Mouse (Mus musculus) R1 (cell line): Measurements from ENCODE around the gene Tspan11.

ENCODE experiments used
- DNase-seq: peaks from one replicate; pipeline ENCODE4 v3.0.0-alpha.2; 2018; ENCODE audit warnings: low read depth, low spot score

Tspan11 gene

DNA sequence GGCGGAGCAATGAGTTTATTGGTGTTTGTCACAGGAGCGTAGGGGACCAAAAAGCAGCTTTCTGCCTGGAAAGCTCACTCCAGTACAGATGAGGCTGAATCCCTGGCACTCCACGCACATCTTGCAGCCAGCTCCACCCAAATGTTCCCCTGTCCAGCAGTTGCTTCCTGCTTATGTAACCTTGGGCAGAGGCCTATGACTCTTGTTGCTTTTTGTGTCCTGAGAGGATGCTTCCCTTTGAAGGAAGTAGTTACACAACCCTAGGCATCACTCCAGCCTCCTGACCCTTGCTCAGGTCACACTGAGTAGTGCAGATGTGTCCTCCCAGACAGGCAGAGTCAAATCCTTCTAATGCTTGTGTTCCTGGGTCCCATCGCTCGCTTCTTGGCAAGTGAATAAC is 46.5 kb downstream of the Tspan11 start:
- no peak for DNase-seq

DNA sequence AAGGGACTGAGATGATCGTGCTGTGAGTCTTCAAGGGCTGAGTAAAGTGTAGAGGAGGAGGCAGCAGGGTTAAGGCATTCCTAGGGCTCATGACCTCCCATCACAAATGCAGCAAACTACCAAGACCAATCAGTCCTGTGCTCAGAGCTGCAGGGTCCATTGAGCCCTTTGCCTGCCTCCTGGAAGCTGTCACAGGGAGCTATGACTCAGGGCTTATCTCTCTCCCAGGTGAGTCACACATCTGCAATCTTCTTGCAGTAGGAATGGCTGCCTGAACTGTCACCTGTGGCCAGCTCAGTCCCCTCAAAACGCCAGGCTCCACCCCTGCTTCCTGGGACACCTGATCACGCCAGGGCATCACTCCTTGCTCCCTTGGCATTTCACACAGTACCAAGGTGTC is 47.7 kb downstream of the Tspan11 start:
- DNase-seq: no peak

DNA sequence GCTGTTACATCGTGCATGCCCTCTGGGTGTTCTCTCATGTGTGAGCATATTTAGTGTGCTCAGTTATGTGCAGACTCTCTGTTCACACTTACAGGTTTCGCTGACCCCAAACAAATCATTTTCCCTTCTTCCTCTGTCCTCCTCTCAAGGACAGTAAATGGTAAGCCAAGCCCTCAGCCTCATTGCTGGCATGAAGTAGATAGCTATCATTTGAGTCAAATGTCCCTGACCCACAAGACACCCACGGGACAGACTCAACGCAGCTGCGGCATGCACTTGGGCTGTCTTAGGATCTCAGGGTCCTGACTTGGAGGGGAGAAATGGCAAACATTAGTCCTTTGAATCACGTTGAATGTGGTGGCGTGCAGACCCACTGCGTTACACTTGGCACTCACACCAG is 55.0 kb downstream of the Tspan11 start:
- DNase-seq: no peak

DNA sequence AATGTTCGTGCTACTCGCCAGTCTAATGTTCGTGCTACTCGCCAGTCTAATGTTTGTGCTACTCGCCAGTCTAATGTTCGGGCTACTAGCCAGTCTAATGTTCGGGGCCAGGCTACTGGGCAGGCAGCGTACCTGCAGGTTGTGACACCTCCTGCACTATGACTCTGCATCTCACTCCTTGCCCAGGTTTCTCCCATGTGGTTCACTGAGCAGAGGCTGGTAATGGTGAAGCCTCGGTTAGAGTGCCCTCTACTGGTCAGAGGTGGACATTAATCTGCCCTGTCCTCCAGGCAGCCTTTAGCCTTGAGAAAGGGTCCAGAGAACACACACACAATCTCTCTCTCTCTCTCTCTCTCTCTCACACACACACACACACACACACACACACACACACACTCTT is 58.3 kb downstream of the Tspan11 start:
- DNase-seq: peak; percentile 79

DNA sequence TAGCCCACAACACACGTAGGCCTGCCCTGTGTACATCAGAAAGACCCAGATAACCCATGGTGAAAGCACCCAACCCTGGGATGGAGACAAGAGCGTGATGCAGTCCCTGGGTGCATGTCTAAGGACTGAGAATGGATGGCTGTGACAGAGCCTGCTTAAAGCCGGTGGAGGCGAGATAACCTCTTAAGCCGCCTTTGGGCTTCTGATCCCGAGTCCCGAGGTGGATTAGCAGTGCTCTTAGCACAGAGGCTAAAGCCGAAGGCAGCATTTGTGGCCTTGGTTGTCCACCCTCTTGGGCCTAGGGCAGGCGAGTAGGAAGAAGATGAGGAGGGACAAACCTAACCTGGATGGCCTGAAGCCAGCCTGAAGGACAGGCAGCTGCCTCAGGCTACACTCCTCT is 61.3 kb downstream of the Tspan11 start:
- no peak for DNase-seq

DNA sequence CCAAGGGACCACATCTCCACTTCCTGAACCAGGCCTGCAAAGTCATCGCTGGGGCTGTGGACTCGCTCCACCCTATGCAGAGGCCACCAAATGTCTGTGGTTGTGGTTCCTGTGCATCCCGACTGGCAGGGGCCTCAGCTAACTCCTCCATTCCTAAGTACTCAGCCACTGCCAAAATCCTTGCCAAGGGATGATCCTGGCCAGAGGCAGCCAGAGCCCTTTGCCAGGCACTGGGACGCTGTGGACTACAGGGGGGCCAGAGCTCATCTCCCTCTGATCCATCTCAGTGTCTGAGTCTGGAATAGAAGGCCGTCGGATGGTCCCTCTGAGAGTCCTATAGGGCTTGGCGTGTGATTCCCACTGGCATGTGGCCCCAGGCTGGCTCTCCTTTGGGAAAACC is 62.5 kb downstream of the Tspan11 start:
- DNase-seq: no peak

DNA sequence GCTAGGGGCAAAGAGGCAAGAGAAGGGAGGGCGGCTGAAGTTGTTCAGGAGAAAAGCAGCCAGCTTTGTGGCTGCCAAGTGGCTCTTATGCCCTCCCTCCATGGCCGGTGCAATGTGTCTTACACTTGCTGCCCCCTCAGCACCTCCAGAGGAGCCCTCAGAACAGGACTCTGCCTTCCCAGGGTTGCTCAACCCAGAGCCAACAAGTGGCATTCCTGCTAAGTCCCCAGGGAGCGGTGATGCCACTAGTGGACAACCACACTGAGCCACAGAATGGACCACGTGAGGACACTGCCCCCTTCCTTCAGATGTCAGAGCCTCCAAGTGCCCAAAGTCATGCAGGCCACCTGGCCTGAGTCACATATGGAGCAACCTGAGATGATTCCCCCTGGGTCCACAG is 65.7 kb downstream of the Tspan11 start:
- DNase-seq: no peak

DNA sequence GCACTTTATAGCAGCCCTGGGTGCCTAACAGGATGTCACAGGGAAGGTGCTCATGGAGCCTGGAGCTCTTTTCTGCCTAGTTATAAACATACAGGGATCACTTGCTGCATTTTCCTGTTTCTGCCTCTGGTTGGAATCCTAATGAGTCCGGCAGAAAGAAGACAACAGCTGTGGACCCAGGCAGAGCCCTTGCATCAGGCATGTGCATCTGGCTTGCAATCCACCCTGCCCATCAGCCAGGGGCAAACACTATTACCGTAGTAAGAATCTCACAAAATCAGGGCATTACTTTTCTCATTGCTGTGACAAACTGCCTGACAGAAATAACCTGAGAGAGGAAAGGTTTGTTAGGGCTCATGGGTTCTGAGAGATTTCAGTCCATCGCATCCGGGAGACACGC is 68.8 kb downstream of the Tspan11 start:
- no peak for DNase-seq

DNA sequence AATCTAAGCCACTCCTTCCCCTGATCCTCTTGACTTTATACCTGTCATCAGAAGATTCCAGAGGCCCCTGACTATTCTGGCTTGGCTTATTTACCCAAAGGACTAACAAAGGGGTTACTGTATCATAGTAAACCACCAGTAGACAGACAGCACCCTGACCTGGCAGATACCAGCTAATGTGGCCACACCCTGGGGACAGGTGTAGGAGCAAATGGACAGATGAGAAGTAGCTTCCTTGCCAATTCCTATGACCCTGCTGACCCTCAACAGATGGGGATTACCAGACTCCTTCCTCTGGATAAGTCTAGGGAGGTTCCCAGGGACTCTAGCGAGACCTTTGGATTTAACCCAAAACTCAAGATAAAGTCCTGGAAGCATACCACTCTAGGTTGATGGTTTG is 72.8 kb downstream of the Tspan11 start:
- no peak for DNase-seq

DNA sequence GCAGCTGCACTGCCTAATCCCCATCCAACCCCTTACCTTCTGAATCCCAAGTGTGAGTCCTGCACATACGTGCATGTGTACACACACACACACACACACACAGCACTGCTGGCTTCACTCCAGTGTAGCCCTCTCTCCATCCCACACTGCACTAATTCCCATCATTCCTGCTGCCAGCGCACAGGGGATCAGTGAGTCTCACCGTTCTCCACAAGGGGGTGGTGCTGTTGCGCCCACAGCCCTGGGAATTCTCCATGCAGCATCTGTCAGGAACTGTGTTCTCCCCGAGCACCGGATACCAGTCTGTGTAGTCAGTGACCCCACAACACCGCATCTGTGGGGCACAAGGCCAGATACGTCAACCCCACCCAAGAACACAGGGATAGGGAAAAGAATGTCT is 78.1 kb downstream of the Tspan11 start:
- DNase-seq: peak; percentile 59

DNA sequence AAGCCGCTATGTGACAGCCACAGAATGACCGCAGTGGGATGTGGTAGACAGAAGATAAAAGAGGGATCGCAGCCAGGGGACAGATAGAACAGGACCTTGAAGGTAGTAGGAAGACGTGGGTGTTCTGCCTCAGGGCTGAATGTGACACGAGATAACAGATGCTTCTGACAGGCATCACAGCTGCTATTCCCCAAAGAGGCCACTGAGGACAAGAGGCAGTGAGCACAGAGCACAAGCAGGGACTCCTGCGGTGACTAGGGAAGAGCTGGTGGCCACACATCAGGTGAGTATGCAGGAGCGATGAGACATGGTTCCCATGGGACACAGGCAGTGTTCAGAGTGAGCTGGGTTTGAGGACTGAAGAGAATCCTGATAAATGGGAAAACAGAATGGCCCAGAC is 82.3 kb downstream of the Tspan11 start:
- no peak for DNase-seq

DNA sequence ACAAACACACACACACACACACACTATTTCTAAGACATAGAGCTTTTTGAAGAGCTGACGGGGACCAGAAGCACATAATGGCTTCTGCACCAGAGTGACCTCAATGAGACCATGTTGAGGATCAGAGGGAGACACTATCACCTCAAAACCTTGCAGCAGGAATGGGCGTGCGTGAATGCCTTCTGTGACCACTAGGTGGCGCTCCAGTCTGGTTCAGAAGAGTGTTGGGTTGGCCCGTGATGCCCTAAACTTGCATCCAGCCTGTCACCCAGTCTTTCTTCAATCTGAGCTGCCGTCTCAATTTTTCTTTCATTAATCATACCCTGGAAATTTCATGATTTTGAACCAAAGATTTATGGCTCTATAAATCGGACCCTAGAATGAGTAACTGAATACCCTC is 82.7 kb downstream of the Tspan11 start:
- DNase-seq: peak; percentile 71

DNA sequence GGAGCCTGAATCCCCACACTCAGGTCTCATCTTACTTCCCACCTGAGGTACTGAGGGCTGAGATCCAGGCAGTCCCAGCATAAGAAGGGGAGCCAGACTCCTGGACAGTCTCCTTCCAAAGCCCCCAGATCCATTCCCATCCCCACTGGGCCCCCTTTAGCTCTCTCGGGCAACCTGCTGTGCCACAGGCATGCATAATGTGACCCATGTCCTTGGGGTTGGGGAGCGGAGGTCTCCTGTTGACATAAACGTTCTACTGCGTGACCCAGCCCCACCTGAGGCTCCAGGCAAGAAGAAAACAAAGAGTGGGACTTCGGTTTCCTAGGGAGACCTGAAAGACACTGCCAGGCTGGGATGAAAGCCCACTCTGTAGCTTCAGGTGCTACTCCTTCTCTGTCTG is 83.5 kb downstream of the Tspan11 start:
- DNase-seq: peak; percentile 42

DNA sequence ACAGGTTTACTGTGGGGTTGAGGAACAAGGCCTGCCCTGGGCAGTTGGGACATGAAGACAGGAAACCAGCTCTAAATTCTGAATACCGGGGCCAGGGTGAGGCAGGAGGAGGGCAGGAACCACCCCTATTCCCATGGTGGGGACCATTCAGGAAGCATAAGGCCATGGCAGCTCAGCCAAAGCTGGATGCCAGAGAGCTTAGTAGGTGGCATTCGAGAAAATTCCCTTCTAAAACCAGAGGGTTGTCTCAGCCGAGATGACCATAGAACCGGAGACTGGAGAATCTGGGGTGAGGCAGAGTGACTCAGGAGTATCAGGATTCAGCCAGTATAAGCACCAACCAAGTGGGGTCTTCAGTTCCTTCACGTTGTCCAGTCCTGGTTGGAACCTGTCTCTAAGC is 84.5 kb downstream of the Tspan11 start:
- DNase-seq: no peak

DNA sequence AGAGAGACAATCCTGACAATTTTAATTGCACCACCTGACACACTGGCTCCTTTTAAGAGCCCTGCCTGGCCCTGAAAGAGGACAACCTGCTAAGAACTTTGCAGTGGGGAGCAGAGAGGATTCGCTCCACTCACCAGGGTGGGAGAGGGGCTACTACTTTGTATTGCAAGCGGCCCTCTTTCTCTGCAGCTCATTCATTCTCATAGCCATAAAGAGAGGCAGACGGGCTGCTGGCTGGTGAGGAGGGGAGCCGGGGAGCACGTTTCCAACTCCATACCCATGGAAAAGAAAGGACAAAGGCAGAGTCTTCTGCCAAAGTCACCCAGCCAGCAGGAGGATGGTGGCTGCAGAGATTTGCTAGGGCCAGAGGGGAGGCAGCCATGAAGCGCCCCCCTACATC is 86.2 kb downstream of the Tspan11 start:
- DNase-seq: no peak

DNA sequence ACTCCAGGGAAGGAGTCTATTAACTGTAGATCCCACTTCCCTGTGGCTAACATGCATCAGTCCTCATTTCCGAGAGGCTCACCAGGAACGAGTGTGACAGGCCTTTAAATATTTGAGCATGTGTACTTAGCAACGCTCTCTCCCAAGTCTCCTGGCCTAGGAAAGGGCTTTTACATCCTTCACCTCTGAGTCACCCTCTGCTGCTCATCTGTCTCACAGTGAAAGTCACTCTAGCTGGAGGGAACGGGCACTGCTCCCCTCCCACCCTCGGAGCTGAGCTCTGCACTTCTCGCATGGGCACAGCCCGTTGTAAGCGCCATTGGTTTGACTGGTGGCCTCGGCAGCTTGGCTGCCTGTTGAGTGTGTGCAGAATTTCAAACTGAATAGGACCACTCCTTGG is 86.6 kb downstream of the Tspan11 start:
- DNase-seq: no peak

DNA sequence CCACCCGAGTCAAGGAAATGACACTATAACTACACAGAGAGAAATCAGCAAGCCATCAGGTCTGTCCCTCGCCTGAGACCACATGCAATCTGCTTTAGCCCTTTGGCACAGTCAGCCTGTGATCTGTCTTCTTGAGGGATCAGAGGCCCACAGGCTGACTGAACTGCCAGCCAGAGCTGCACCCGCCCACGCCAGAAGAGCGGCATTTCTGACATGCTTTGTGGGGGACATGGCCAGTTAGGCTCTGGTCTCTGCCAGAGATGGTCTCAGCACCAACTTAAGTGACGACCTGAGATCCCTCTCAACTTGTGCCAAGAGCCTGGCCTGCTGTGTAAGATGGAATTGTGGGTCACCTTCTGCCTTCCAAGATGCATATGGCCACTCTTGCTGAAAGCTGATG is 89.3 kb downstream of the Tspan11 start:
- DNase-seq: no peak

DNA sequence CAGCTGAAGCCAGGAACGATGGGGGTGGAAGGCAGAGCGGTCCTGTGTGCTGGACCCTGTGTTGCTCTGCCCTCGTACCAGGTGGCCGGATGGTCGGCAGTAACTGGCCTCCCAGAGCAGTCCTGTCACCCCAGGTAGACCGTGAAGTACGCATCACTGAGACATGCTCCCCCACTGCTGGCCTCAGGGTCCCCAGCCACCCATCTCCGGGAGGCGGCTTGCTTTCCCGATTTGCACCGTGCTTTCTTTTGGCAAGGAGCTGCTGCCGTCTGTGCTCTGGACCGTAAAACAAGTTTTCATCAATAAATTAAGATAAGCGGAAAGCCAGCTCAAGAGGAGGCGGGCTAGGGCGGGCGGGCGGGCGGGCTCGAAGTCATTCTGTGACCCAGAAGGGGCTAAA is 91.6 kb downstream of the Tspan11 start:
- no peak for DNase-seq

DNA sequence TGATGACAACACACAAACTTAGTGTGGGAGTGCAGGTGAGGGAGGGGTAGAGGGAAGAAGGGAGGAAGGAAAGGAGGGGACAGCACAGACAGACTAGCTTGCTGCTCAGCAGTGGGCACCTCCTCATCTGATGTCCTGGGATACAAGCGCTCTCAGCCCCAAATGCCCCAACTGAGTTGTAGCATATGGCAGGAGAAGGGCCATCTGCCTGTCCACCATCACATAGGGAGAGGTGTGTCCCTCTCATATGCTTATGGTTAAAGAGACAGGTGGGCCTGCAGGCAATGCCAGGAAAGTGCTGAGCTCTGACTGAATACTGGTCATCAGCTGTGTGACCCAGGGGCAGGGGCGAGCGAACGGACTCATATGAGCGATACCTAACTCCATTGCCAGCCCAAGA is 92.4 kb downstream of the Tspan11 start:
- no peak for DNase-seq

DNA sequence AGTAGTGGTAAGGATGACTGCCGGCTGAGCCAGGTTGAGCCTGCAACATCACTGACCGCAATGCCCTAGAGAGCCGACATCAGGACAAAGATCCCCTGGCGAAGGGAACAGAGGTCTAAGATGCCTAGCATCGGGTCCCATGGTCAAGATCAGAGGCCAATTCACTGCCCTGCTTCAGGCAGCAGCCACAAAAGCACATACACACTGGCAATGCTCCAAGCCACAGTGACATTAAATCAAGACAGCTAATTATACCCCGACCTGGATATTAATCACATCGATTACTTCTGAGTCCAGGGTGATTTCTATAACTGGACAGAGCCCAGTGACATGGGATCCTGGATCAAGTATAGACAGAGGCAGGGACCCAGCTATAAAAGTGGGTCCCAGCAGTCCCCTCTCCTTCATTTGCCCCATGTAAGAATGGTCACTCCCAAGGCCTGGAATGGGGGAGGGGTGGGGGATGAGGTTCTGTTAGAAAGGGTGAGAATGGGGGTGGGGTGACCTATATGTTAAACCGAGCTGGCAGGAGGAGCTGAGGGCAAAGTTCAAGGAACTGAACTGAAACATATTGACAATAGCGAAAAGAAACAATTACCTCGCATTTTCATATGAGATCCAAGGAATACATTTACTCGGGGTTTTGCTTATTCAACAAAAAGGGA is 93.1 kb downstream of the Tspan11 start:
- no peak for DNase-seq

DNA sequence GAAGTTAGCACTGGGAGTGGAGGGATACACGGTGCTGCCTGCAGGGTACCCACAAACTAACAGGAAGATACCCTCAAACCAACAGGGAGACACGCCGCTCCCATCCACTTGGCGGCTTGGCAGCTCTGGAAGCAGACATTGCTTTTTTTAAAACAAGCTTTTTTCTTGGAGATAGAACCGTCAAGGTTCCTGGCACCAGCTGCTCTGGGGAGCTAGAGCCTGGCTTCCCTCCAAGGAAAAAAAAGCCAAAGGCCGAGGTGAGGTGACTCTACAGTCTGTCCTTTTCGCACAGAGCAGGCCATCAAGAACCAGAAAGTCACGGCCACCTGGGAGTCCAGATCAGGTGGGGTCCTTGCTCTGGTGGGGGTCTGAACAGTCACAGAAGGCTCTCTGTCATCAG is 93.8 kb downstream of the Tspan11 start:
- no peak for DNase-seq

DNA sequence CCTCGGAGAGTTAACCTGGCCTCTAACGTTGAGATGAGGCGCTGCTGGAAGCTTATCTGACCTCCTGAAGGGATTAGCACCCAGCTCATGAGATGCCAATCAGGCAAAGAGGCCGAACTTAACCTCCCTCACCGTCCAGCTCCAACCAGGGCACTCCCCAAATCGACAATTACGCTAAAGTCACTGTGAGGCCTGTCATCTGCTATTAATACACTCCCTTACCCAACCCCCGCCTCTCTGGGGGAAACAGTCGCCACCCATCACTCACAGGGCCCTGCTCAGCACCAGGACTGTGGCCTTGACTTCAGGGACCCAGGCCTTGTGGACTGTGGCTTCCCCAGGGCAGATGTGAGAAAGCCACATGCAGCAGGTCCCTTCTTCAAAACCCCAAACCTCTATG is 99.0 kb downstream of the Tspan11 start:
- DNase-seq: no peak

DNA sequence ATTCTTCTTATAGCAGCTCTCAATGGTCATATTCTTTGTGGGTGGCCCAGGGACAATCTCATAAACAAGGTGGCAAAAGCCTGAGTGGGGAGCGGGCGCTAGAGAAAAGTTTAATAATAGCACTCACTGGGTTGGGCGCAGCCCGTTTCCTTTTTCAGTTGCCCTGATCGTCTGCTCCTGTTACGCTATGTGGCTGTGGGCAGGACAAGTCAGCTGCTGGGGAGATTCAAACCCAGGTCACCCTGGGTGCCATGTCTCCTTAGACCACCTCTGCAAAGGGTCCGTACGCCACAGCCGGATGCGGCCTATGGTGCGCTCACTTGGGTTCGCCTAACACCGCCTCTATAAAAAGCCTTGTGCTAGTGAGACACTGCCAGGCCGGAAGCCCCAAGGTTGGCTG is 100.0 kb downstream of the Tspan11 start:
- no peak for DNase-seq

DNA sequence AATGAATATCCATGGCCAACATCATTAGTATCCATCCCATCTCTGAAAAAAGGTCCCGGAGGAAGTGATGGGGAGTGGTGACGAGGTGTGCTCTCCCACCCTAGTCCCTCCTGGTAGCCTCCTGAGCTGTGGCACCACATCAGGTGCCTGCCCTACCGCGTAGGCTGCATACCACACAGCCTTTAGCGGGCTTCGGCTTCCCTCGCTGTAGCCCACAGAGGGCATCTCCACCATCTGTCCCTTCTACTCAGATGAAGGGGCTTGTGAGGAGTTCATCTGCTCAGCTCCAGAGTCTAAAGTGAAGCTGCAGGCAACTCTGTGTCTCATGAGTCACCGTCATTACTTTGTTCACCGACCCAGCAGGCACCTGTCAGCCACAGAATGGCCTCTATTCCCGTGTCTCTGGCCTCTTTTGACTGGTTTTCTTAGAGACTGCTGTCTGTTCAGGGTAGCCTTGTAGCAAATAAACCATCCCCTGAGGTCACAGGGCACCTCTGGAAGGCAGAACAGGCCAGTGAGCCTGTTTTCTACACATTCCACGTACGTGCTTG is 101.6 kb downstream of the Tspan11 start:
- DNase-seq: no peak
